Mouse (Mus musculus) MEL (cell line): Measurements from ENCODE around the gene Chst15. TPM values are rescaled to one million over a fixed set of nuclear protein-coding genes. Genes with fewer than 3 reads are reported as not detected.

ENCODE experiments used
- DNase-seq: peaks from one replicate; pipeline ENCODE4 v3.0.0; 2011; ENCODE audit warnings: low read depth, low spot score
- H3K27ac ChIP-seq: 2 replicates; pipeline ENCODE4 v1.5.1; 2012; ENCODE audit warnings: low read depth, mild to moderate bottlenecking, control low read depth, low read length, moderate library complexity; ENCODE audit not compliant: control insufficient read depth
- H3K27me3 ChIP-seq, 2 experiments: fragments of 150-350 bp in 1 of 2; sonication (generic) in 1 of 2; 2 replicates each; pipeline ENCODE4 v1.6.1; 2012; ENCODE audit warnings: low read length in 2 of 2, mild to moderate bottlenecking in 2 of 2, improper control_type of control experiment in 1 of 2, moderate library complexity in 1 of 2; ENCODE audit not compliant: insufficient read depth in 2 of 2, control insufficient read depth in 1 of 2
- H3K36me3 ChIP-seq, 2 experiments: 2 replicates each; pipeline ENCODE4 v1.6.1; 2012 to 2014; ENCODE audit warnings: low read length in 2 of 2, improper control_type of control experiment in 1 of 2, inconsistent platforms in 1 of 2, mild to moderate bottlenecking in 1 of 2; ENCODE audit not compliant: insufficient read depth in 2 of 2, control insufficient read depth in 1 of 2
- H3K4me1 ChIP-seq, 2 experiments: fragments of 150-350 bp in 1 of 2; sonication (generic) in 1 of 2; 2 replicates each; pipeline ENCODE4 v1.6.1; 2012; ENCODE audit warnings: low read length in 2 of 2, improper control_type of control experiment in 1 of 2, mild to moderate bottlenecking in 1 of 2; ENCODE audit not compliant: insufficient read depth in 2 of 2, control insufficient read depth in 1 of 2
- H3K4me3 ChIP-seq, 2 experiments: fragments of 150-350 bp in 1 of 2; sonication (generic) in 1 of 2; 2 replicates each; pipeline ENCODE4 v1.5.1; 2012; ENCODE audit warnings: low read depth in 2 of 2, low read length in 2 of 2, mild to moderate bottlenecking in 2 of 2, moderate library complexity in 2 of 2, control low read depth in 1 of 2, improper control_type of control experiment in 1 of 2; ENCODE audit not compliant: control insufficient read depth in 1 of 2, insufficient read depth in 1 of 2
- H3K79me2 ChIP-seq: 2 replicates; pipeline ENCODE4 v1.6.1; 2012; ENCODE audit warnings: mild to moderate bottlenecking, low read length, moderate library complexity; ENCODE audit not compliant: control insufficient read depth, poor library complexity, insufficient read depth
- H3K9ac ChIP-seq: 2 replicates; pipeline ENCODE4 v1.6.1; 2012; ENCODE audit warnings: low read depth, mild to moderate bottlenecking, control low read depth, low read length, moderate library complexity; ENCODE audit not compliant: control insufficient read depth, poor library complexity, severe bottlenecking
- H3K9me3 ChIP-seq: fragments of 150-350 bp; sonication (generic); replicated peaks from 2 replicates; pipeline ENCODE4 v1.6.1; 2012; ENCODE audit warnings: mild to moderate bottlenecking, low read length, improper control_type of control experiment, moderate library complexity; ENCODE audit not compliant: insufficient read depth
- CHD1 ChIP-seq: IDR thresholded peaks from 2 replicates; pipeline ENCODE4 v1.6.1; 2012; ENCODE audit warnings: low read depth, mild to moderate bottlenecking, inconsistent platforms, low read length, improper control_type of control experiment
- CHD2 ChIP-seq: IDR thresholded peaks from 2 replicates; pipeline ENCODE4 v1.6.1; 2011; ENCODE audit warnings: low read length, improper control_type of control experiment
- CTCF ChIP-seq, 3 experiments: IDR thresholded peaks in 2 of 3; conservative IDR thresholded peaks in 1 of 3; 2 replicates each; pipeline ENCODE4 v1.5.1; 2011 to 2012; ENCODE audit warnings: low read length in 3 of 3, low read depth in 2 of 3, mild to moderate bottlenecking in 2 of 3, improper control_type of control experiment in 1 of 3, inconsistent platforms in 1 of 3, mixed read lengths in 1 of 3, moderate library complexity in 1 of 3; ENCODE audit not compliant: control insufficient read depth in 1 of 3, insufficient read depth in 1 of 3, poor library complexity in 1 of 3, severe bottlenecking in 1 of 3
- EP300 ChIP-seq, 2 experiments: IDR thresholded peaks; 2 replicates each; pipeline ENCODE4 v1.6.1; 2011; ENCODE audit warnings: improper control_type of control experiment in 2 of 2, low read length in 2 of 2, low read depth in 1 of 2, mild to moderate bottlenecking in 1 of 2
- ETS1 ChIP-seq: IDR thresholded peaks from 2 replicates; pipeline ENCODE4 v1.6.1; 2012; ENCODE audit warnings: low read depth, mild to moderate bottlenecking, inconsistent platforms, low read length, improper control_type of control experiment, moderate library complexity
- GABPA ChIP-seq: IDR thresholded peaks from 2 replicates; pipeline ENCODE4 v1.6.1; 2012; ENCODE audit warnings: low read depth, mild to moderate bottlenecking, inconsistent platforms, low read length, improper control_type of control experiment, moderate library complexity
- JUND ChIP-seq: IDR thresholded peaks from 2 replicates; pipeline ENCODE4 v1.6.1; 2011; ENCODE audit warnings: low read depth, mild to moderate bottlenecking, improper control_type of control experiment, low read length
- MAX ChIP-seq: IDR thresholded peaks from 2 replicates; pipeline ENCODE4 v1.6.1; 2011; ENCODE audit warnings: low read length, improper control_type of control experiment
- MAZ ChIP-seq: IDR thresholded peaks from 2 replicates; pipeline ENCODE4 v1.6.1; 2012; ENCODE audit warnings: low read depth, mild to moderate bottlenecking, inconsistent platforms, low read length, improper control_type of control experiment
- NRF1 ChIP-seq: IDR thresholded peaks from 2 replicates; pipeline ENCODE4 v1.6.1; 2014; ENCODE audit warnings: low read depth, mild to moderate bottlenecking, inconsistent platforms, low read length, improper control_type of control experiment, moderate library complexity; ENCODE audit not compliant: poor library complexity, insufficient read depth, severe bottlenecking
- POLR2A ChIP-seq, 2 experiments: IDR thresholded peaks; 2 replicates each; pipeline ENCODE4 v1.6.1; 2011 to 2012; ENCODE audit warnings: low read length in 2 of 2, mild to moderate bottlenecking in 2 of 2, control low read depth in 1 of 2, improper control_type of control experiment in 1 of 2, low read depth in 1 of 2, moderate library complexity in 1 of 2; ENCODE audit not compliant: control insufficient read depth in 1 of 2, insufficient read depth in 1 of 2, poor library complexity in 1 of 2
- POLR2AphosphoS5 ChIP-seq: IDR thresholded peaks from 2 replicates; pipeline ENCODE4 v1.6.1; 2012; ENCODE audit warnings: low read depth, borderline replicate concordance, mild to moderate bottlenecking, inconsistent platforms, low read length, moderate library complexity, mixed read lengths
- RCOR1 ChIP-seq: IDR thresholded peaks from 2 replicates; pipeline ENCODE4 v1.6.1; 2012; ENCODE audit warnings: low read depth, mild to moderate bottlenecking, inconsistent platforms, low read length, improper control_type of control experiment
- SIN3A ChIP-seq: IDR thresholded peaks from 2 replicates; pipeline ENCODE4 v1.6.1; 2012; ENCODE audit warnings: low read length, improper control_type of control experiment, inconsistent platforms
- SMC3 ChIP-seq: IDR thresholded peaks from 2 replicates; pipeline ENCODE4 v1.6.1; 2011; ENCODE audit warnings: low read depth, low read length, improper control_type of control experiment
- TAL1 ChIP-seq: IDR thresholded peaks from 2 replicates; pipeline ENCODE4 v1.6.1; 2012; ENCODE audit warnings: mild to moderate bottlenecking, inconsistent platforms, low read length, moderate library complexity, mixed read lengths
- TBP ChIP-seq: IDR thresholded peaks from 2 replicates; pipeline ENCODE4 v1.8.0; 2011; ENCODE audit warnings: low read depth, low read length, improper control_type of control experiment
- USF1 ChIP-seq: IDR thresholded peaks from 2 replicates; pipeline ENCODE4 v1.6.1; 2014; ENCODE audit warnings: low read depth, mild to moderate bottlenecking, inconsistent platforms, low read length, improper control_type of control experiment, moderate library complexity
- USF2 ChIP-seq, 2 experiments: IDR thresholded peaks; 2 replicates each; pipeline ENCODE4 v1.6.1; 2011 to 2012; ENCODE audit warnings: improper control_type of control experiment in 2 of 2, low read length in 2 of 2, borderline replicate concordance in 1 of 2, inconsistent platforms in 1 of 2, low read depth in 1 of 2, mild to moderate bottlenecking in 1 of 2; ENCODE audit not compliant: insufficient read depth in 1 of 2
- ZKSCAN1 ChIP-seq: IDR thresholded peaks from 2 replicates; pipeline ENCODE4 v1.6.1; 2012; ENCODE audit warnings: low read depth, mild to moderate bottlenecking, inconsistent platforms, low read length, improper control_type of control experiment, moderate library complexity
- ZNF384 ChIP-seq: IDR thresholded peaks from 2 replicates; pipeline ENCODE4 v1.6.1; 2012; ENCODE audit warnings: low read depth, mild to moderate bottlenecking, inconsistent platforms, low read length, improper control_type of control experiment
- polyA plus RNA-seq, 2 experiments: library from polyadenylated mRNA; stranded (reverse) in 1 of 2; unstranded in 1 of 2; fragments of >175 nt in 1 of 2; fragments of >200 nt in 1 of 2; gene quantifications; 2 replicates each; pipeline versions ENCODE4 v1.2.1 to v1.2.4; 2012; ENCODE audit warnings: low replicate concordance in 2 of 2, low read depth in 1 of 2; ENCODE audit not compliant: insufficient read length in 2 of 2, insufficient read depth in 1 of 2, missing spikeins in 1 of 2
- total RNA-seq: library from RNA; depleted of rRNA; stranded (reverse); fragments of 300-350 nt; gene quantifications from 2 replicates; pipeline ENCODE4 v1.2.3, GENCODE M21; 2012

Chst15 gene
- total and polyA plus RNA-seq, 3 experiments, result 14.9 to 18.1 TPM; not detected in 1

DNA sequence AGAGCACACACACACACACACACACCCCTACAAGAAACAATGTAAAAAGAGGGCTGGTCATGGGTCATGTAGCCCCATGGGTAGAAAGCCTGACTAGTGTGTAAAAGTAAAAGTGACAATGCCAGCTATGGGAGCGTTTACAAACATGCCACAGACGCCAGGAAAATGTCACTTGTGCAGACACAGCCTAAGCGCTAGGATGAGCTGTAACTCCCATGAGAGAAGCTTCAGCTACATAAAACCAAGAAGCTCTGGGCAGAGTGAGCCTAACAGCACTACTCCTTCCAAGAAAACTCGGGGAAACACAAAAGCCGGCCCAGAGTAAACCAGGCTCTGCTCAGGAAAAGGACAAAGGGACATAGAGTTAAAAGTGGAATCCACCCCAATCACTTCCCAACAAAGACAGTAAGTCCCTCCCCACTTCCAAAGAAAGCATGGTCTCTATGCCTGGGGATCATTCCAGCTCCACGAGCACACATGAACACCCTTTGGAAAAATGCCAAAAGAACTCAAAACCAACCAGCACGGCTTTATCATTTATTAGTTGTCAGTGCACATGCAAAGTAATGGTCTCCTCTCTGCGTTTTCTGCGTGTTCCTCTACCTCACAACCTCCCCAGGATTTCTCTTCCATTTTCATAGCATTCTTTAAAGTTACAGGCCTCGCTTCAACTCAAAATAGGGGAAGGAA is 93.4 kb downstream of the Chst15 start:
- peaks cover 0 to 3% of the 10 kb centered on the region in 2 experiments; a peak in 1 of 4 replicates for H3K36me3 ChIP-seq
- H3K4me3 ChIP-seq, result no peak overlapping the region
- H3K4me1 ChIP-seq, result peaks cover 0 to 8% of the 10 kb centered on the region in 2 experiments; a peak in 1 of 4 replicates
- no peaks in the 10 kb centered on the region for H3K9me3 ChIP-seq
- no peak for TF ChIP-seq POLR2A (IDR thresholded peaks at IDR 0.05; ENCODE audit: control insufficient read depth in 1 of 2, insufficient read depth in 1 of 2, low read depth in 1 of 2, low read length in 2 of 2, poor library complexity in 1 of 2)
- no peak for TF ChIP-seq ZNF384
- no peak for TF ChIP-seq SIN3A
- no peak for TF ChIP-seq RCOR1
- no peak for TF ChIP-seq TAL1
- TF ChIP-seq NRF1, result no peak
- TF ChIP-seq MAZ, result no peak
- TF ChIP-seq EP300 (IDR thresholded peaks at IDR 0.05; ENCODE audit: low read depth in 1 of 2, low read length in 2 of 2), result no peak
- H3K9ac ChIP-seq, result no peak overlapping the region
- no peaks in the 10 kb centered on the region for H3K79me2 ChIP-seq
- H3K27ac ChIP-seq, result no peak overlapping the region
- no peaks in the 10 kb centered on the region for H3K27me3 ChIP-seq
- peak; percentile 26 for DNase-seq

DNA sequence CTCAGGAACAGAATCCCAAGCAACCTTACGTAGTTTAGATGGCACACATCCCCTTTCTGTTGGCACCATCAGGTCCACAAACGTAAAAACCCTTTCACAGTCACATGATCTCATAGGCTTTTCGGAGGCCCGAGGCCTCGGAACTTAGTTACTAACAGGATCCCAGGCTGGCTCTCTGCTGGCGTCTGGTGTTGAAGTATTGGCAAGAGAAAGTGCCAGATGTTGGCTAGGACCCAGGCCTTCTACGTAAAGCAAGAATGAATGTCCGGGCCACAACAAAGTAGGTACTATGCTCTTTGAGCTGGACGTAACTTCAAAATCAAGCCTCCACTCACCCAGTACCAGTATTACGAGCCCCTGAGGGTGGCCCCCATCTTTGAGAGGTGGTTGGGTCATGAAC is 103.0 kb downstream of the Chst15 start:
- Histone ChIP-seq H3K4me3 (no peak overlapping the region), H3K9me3 (no peaks in the 10 kb centered on the region), H3K27ac (no peak overlapping the region), H3K79me2 (no peaks in the 10 kb centered on the region), H3K27me3 (peaks cover 0 to 1% of the 10 kb centered on the region in 2 experiments; a peak in 1 of 4 replicates), H3K4me1 (no peaks in the 10 kb centered on the region), H3K36me3 (no peaks in the 10 kb centered on the region), H3K9ac (no peak overlapping the region)
- no peak for TF ChIP-seq GABPA
- no peak for TF ChIP-seq CTCF (IDR thresholded peaks at IDR 0.05 in 2 of 3, conservative IDR thresholded peaks at IDR 0.05 in 1 of 3; ENCODE audit: control insufficient read depth in 1 of 3, insufficient read depth in 1 of 3, low read depth in 2 of 3, low read length in 3 of 3, poor library complexity in 1 of 3, severe bottlenecking in 1 of 3)
- no peak for TF ChIP-seq USF1
- TF ChIP-seq CHD2, result no peak
- TF ChIP-seq EP300 (IDR thresholded peaks at IDR 0.05; ENCODE audit: low read depth in 1 of 2, low read length in 2 of 2), result no peak
- no peak for TF ChIP-seq ZKSCAN1
- TF ChIP-seq CHD1, result no peak
- no peak for TF ChIP-seq SMC3
- no peak for TF ChIP-seq TAL1
- TF ChIP-seq USF2 (IDR thresholded peaks at IDR 0.05; ENCODE audit: borderline replicate concordance in 1 of 2, insufficient read depth in 1 of 2, low read depth in 1 of 2, low read length in 2 of 2), result no peak
- no peak for TF ChIP-seq MAX
- TF ChIP-seq JUND, result no peak
- TF ChIP-seq TBP, result no peak
- no peak for TF ChIP-seq ETS1
- no peak for TF ChIP-seq POLR2AphosphoS5
- DNase-seq, result no peak
